Mouse (Mus musculus) embryonic facial prominence, embryonic 12.5 days (tissue): Measurements from ENCODE around the gene Nemp2. TPM values are rescaled to one million over a fixed set of nuclear protein-coding genes. Genes with fewer than 3 reads are reported as not detected.

Source experiments
- polyA plus RNA-seq: library from polyadenylated mRNA; unstranded; fragments of >200 nt; fragmentation: Nextera tagmentation; extraction: Ambion mirVana; gene quantifications from 2 replicates; pipeline ENCODE4 v1.2.1, GENCODE M21; 2016

The Nemp2 gene
- polyA plus RNA-seq, 1 experiment from 2014 or later, result 12.2 TPM

Other genes with a start within 250 kb of the Nemp2 start
- 10.2 and 10.4 TPM in 2 replicates for gene Nab1, start 130.0 kb upstream of the Nemp2 start, polyA plus RNA-seq
- 1.6 and 1.7 TPM in 2 replicates for gene Mfsd6, start 96.8 kb downstream of the Nemp2 start, polyA plus RNA-seq
- 16.3 and 18.1 TPM in 2 replicates for gene Inpp1, start 187.0 kb downstream of the Nemp2 start, polyA plus RNA-seq
- gene Hibch, start 214.2 kb downstream of the Nemp2 start, polyA plus RNA-seq, result 24.6 and 25.0 TPM in 2 replicates